Mouse (Mus musculus) C2C12 (cell line): ENCODE measurements at regions not wholly inside any gene's neighbourhood (a gene's known extent, or its start where the extent isn't known, plus 50 kb on each side); places are given as distances from the start of the nearest gene placed in this dataset.

ENCODE experiments used
- CEBPB ChIP-seq: IDR thresholded peaks from one replicate; pipeline ENCODE4 v1.6.1; 2011; ENCODE audit warnings: low read depth, mild to moderate bottlenecking, control low read depth, moderate library complexity
- CTCF ChIP-seq: IDR thresholded peaks from one replicate; pipeline ENCODE4 v1.5.1; 2011; ENCODE audit not compliant: control insufficient read depth, insufficient read depth, insufficient read length
- FOSL1 ChIP-seq: IDR thresholded peaks from one replicate; pipeline ENCODE4 v1.8.0; 2011; ENCODE audit warnings: mild to moderate bottlenecking, low read length; ENCODE audit not compliant: poor library complexity, insufficient read depth, severe bottlenecking
- MAX ChIP-seq: IDR thresholded peaks from one replicate; pipeline ENCODE4 v1.6.1; 2011; ENCODE audit warnings: mild to moderate bottlenecking, control low read depth
- MYOD1 ChIP-seq: IDR thresholded peaks from one replicate; pipeline ENCODE4 v1.6.1; 2011; ENCODE audit warnings: low read depth; ENCODE audit not compliant: control insufficient read depth, insufficient read length
- MYOG ChIP-seq: IDR thresholded peaks from one replicate; pipeline ENCODE4 v1.6.1; 2011; ENCODE audit not compliant: control insufficient read depth, insufficient read length; ENCODE audit errors: extremely low read depth
- USF1 ChIP-seq: IDR thresholded peaks from one replicate; pipeline ENCODE4 v1.6.1; 2011; ENCODE audit warnings: low read depth, mild to moderate bottlenecking, control low read depth, moderate library complexity

GRCm38 (mm10) chr3:81760383-81760782 lies 172.0 kb upstream of the Ctso start:
- TF ChIP-seq MAX, result no peak
- TF ChIP-seq CTCF, result no peak
- no peak for TF ChIP-seq MYOD1
- no peak for TF ChIP-seq USF1
- no peak for TF ChIP-seq CEBPB
- TF ChIP-seq MYOG, result no peak
- no peak for TF ChIP-seq FOSL1
